Mouse (Mus musculus) forebrain, embryonic 16.5 days (tissue): Measurements from ENCODE around the gene Myocd. TPM values are rescaled to one million over a fixed set of nuclear protein-coding genes. Genes with fewer than 3 reads are reported as not detected.

ENCODE experiments used
- ATAC-seq: fragments of 200-750 bp; cut with Nextera tagmentation; 2 replicates; pipeline ENCODE4 v1.8.0; 2017; ENCODE audit warnings: mild to moderate bottlenecking, moderate library complexity
- H3K27ac ChIP-seq: fragments of 300-500 bp; sonication (generic); 2 replicates; pipeline ENCODE4 v1.5.1; 2014; ENCODE audit warnings: low read length, control low read depth
- H3K27me3 ChIP-seq: fragments of 300-500 bp; sonication (generic); replicated peaks from 2 replicates; pipeline ENCODE4 v1.6.1; 2014; ENCODE audit warnings: low read length; ENCODE audit not compliant: control insufficient read depth, insufficient read depth
- H3K36me3 ChIP-seq: fragments of 300-500 bp; sonication (generic); 2 replicates; pipeline ENCODE4 v1.6.1; 2014; ENCODE audit not compliant: control insufficient read depth, insufficient read depth
- H3K4me1 ChIP-seq: fragments of 300-500 bp; sonication (generic); replicated peaks from 2 replicates; pipeline ENCODE4 v1.6.1; 2014; ENCODE audit warnings: low read length; ENCODE audit not compliant: control insufficient read depth, insufficient read depth
- H3K4me2 ChIP-seq: fragments of 300-500 bp; sonication (generic); 2 replicates; pipeline ENCODE4 v1.6.1; 2014; ENCODE audit warnings: mild to moderate bottlenecking, low read length, control low read depth
- H3K4me3 ChIP-seq: fragments of 300-500 bp; sonication (generic); replicated peaks from 2 replicates; pipeline ENCODE4 v1.5.1; 2014; ENCODE audit warnings: mild to moderate bottlenecking, low read length, control low read depth
- H3K9ac ChIP-seq: fragments of 300-500 bp; sonication (generic); replicated peaks from 2 replicates; pipeline ENCODE4 v1.6.1; 2014; ENCODE audit warnings: low read depth, low read length, control low read depth
- H3K9me3 ChIP-seq: fragments of 300-500 bp; sonication (generic); 2 replicates; pipeline ENCODE4 v1.6.1; 2016; ENCODE audit warnings: low read length; ENCODE audit not compliant: control insufficient read depth
- WGBS: fragments of 180-500 bp; shearing (Covaris S2); extraction: QIAGEN DNeasy Blood & Tissue Kit; methylation state at CpG from one replicate; pipeline ENCODE4 v1.1.7; 2014; 5-methylcytosine and 5-hydroxymethylcytosine counted together
- polyA plus RNA-seq: library from polyadenylated mRNA; unstranded; fragments of >200 nt; fragmentation: Nextera tagmentation; extraction: Ambion mirVana; gene quantifications from 2 replicates; pipeline ENCODE4 v1.2.1, GENCODE M21; 2015

Myocd gene
- polyA plus RNA-seq, 1 experiment from 2014 or later = 0.23 TPM

DNA sequence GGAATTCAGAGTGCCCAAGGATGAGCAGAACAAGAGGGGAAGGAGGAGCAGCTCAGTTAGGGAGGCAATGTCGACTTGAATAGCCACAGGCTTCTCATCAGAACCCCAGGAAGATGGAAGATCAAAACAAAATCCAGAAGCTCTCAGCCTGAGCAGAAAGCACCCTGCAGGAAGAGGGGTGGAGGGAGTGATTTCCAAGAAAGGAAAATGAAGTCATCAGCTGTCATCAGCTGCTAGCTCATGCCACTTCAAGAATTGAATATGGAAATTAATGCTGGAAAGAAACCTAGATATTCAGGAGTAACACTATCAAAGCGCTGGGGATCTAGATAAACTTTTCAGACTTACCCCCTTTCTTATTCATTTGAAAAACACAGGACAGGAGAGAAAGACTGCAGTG is 34.4 kb downstream of the Myocd start:
- H3K4me2 ChIP-seq = no peak overlapping the region
- H3K4me1 ChIP-seq = no peaks in the 10 kb centered on the region
- H3K27ac ChIP-seq = no peak overlapping the region
- H3K9me3 ChIP-seq = no peaks in the 10 kb centered on the region
- 38% methylated on average over 2 of the region's 2 CpGs for WGBS
- ATAC-seq = no peak
- H3K4me3 ChIP-seq = no peak overlapping the region
- H3K36me3 ChIP-seq = no peaks in the 10 kb centered on the region
- H3K9ac ChIP-seq = no peak overlapping the region
- H3K27me3 ChIP-seq = no peaks in the 10 kb centered on the region

DNA sequence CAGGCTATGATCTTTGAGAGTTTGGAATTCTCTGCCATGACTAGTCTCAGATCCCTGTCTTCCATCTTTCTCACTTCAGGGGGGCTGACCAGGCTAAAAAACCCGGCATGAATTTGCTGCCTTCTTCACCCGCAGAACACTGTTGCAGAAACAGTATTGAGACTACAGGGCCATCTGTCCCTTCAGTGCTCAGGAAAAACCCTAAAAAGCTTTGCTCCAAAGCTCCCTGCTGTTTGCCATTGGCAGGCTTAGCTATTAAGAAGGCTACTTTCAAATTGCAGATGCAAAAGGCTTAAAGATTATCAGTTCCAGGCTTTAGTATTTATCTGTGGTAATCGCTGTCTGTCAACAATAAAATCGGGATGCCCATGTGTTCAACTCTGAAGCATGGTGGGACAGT is 38.0 kb downstream of the Myocd start:
- H3K4me3 ChIP-seq = no peak overlapping the region
- no peak overlapping the region for H3K9ac ChIP-seq
- H3K27me3 ChIP-seq = no peaks in the 10 kb centered on the region
- WGBS = 71% methylated on average over 4 of the region's 4 CpGs
- no peak for ATAC-seq
- H3K9me3 ChIP-seq = no peaks in the 10 kb centered on the region
- H3K27ac ChIP-seq = no peak overlapping the region
- no peaks in the 10 kb centered on the region for H3K36me3 ChIP-seq
- H3K4me2 ChIP-seq = no peak overlapping the region
- H3K4me1 ChIP-seq = no peaks in the 10 kb centered on the region

DNA sequence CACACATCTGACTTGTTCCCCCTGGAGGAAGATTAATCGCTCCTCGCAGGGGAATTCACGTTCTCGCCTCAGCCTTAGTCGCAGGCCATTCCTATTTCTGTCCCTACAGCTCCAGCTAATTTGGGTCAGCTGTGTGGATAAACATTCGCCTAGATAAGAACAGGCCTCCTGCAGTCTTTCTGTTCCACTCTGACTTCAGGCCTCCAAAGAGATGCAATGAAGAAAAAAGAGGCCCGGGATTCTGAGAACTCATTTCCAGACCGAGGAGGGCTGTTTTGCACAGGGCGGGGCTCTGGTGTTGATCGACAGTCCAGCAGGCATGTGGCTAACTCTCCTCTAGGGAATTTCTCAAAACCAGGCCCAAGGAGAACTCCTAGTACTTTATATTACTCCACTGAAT is 43.0 kb downstream of the Myocd start:
- ATAC-seq = no peak
- H3K9ac ChIP-seq = no peak overlapping the region
- H3K9me3 ChIP-seq = no peaks in the 10 kb centered on the region
- no peak overlapping the region for H3K27ac ChIP-seq
- H3K27me3 ChIP-seq = no peaks in the 10 kb centered on the region
- no peaks in the 10 kb centered on the region for H3K4me1 ChIP-seq
- no peaks in the 10 kb centered on the region for H3K36me3 ChIP-seq
- WGBS = 49% methylated on average over 10 of the region's 10 CpGs
- H3K4me3 ChIP-seq = no peak overlapping the region
- H3K4me2 ChIP-seq = no peak overlapping the region

DNA sequence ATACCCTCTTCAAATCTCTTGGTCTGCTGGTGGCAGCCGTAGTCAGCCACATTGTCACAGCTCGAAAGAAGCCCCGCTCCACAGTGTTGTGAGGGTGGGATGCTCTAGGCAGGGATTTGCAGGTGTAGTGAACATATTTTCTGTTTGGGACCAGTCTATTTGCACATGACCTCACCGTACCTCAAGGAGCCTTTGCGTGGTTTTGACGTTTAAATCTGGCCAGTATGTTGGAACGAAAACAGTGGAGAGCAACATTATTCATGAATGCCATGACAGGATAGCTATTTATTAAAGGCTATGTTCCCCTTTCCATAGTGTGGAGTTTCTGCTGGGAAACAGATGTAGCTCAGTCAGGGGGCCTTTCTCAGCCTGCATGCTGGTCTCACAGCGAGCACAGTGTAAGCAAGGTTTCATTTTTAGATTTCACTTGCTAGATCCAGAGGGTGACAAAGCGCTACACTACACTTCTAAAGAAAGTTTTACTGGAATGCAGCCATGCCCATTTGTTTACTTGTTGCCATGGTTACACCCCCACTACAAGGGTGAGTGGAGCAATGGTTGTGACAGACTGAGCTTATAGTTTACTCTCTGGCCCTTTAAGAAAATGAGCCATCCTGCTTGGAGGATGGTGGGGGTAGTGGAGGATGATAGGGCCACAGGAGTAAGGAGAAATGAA is 54.7 kb downstream of the Myocd start:
- 38% methylated on average over 9 of the region's 9 CpGs for WGBS
- Histone ChIP-seq H3K4me3 (no peak overlapping the region), H3K9ac (no peak overlapping the region), H3K36me3 (no peaks in the 10 kb centered on the region), H3K27me3 (no peaks in the 10 kb centered on the region), H3K27ac (no peak overlapping the region), H3K4me1 (no peaks in the 10 kb centered on the region), H3K9me3 (no peaks in the 10 kb centered on the region), H3K4me2 (no peak overlapping the region)
- ATAC-seq = peak; percentile 65

DNA sequence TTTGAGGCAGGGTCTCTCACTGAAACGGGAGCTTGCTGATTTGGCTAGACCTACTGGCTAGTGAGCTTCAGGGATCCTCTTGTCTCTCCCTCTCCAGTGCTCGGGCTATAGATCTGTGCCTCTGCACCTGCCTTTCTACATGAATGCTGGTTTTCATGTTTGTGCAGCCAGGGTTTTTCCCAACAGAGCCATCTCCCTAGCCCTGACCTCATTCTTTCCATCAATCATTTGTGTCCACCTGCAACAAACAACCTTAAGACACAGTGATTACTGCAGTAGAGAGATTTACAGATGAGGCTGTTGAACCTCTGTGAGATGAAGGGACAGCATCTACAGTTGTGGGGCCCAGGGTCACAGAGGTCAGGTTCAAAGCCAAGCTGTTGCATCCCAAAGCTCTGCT is 56.0 kb downstream of the Myocd start:
- no peak overlapping the region for H3K4me3 ChIP-seq
- no peak overlapping the region for H3K9ac ChIP-seq
- no peaks in the 10 kb centered on the region for H3K9me3 ChIP-seq
- no peak overlapping the region for H3K4me2 ChIP-seq
- WGBS = 84% methylated on average over 2 of the region's 2 CpGs
- no peaks in the 10 kb centered on the region for H3K36me3 ChIP-seq
- H3K27me3 ChIP-seq = no peaks in the 10 kb centered on the region
- no peaks in the 10 kb centered on the region for H3K4me1 ChIP-seq
- H3K27ac ChIP-seq = no peak overlapping the region
- ATAC-seq = no peak

DNA sequence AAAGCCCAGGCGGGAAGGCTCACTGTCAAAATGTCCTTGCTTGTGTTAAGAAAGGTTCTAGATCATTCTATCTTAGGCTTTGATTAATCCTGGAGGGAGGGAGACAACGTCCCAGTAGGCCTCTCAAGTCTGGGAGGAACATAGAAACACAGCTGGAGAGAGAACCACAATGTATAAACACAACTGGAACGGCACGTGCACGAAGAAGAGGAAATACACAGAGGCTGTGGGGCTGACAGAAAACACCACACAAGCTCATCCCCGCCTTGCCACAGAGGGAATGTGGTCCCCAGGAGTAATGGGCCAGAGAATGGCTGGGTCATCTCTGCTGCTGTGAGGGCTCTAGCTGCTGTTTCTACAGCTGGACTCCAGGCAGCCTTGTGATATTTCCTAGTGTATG is 58.1 kb downstream of the Myocd start:
- Histone ChIP-seq H3K27ac (no peak overlapping the region), H3K4me3 (no peak overlapping the region), H3K27me3 (no peaks in the 10 kb centered on the region), H3K4me1 (no peaks in the 10 kb centered on the region), H3K9ac (no peak overlapping the region), H3K9me3 (no peaks in the 10 kb centered on the region), H3K4me2 (no peak overlapping the region), H3K36me3 (no peaks in the 10 kb centered on the region)
- 83% methylated on average over 6 of the region's 6 CpGs for WGBS
- ATAC-seq = no peak

DNA sequence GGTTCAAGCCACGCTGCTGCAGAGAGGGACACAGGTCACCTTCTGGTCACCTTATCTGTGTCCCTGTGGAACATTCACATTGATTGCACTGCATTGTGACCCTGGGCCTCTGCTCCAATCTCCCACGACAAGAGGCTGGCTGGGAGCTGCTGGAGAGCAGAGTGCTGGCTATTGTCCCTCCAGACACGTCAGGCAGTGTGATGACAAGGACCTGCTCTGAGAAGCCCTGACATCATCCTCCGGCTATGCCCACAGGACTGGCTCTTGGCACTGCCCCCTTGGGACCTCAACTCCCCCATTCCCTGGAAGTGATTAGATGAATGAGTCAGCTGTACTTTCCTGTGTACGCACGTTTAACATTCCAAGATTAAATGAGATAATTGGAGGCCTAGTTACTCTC is 60.3 kb downstream of the Myocd start:
- H3K4me3 ChIP-seq = no peak overlapping the region
- no peaks in the 10 kb centered on the region for H3K9me3 ChIP-seq
- no peak overlapping the region for H3K4me2 ChIP-seq
- H3K9ac ChIP-seq = no peak overlapping the region
- no peak overlapping the region for H3K27ac ChIP-seq
- H3K4me1 ChIP-seq = no peaks in the 10 kb centered on the region
- WGBS = 44% methylated on average over 6 of the region's 6 CpGs
- ATAC-seq = no peak
- no peaks in the 10 kb centered on the region for H3K27me3 ChIP-seq
- no peaks in the 10 kb centered on the region for H3K36me3 ChIP-seq

DNA sequence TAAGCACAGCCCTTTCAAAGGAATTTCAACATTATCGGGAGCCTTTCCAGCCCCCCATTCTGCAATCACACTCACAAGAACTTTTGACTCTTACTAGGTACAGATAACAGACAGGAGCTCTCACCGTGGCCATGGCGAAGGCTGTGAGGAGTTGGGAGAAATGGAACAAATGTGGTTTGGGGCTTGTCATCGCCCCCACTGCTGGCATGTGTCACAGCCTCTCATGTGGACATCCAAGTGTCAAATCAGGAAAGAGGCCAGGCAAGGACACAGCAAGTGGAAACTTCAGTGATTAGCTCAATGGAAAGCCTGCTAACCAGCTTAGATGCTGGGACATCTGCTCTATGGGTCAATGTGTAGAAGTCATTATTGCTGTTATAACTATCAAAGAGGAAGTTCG is 64.5 kb downstream of the Myocd start:
- Histone ChIP-seq H3K4me1 (no peaks in the 10 kb centered on the region), H3K27me3 (no peaks in the 10 kb centered on the region), H3K9ac (no peak overlapping the region), H3K9me3 (no peaks in the 10 kb centered on the region), H3K4me2 (no peak overlapping the region), H3K4me3 (no peak overlapping the region), H3K27ac (no peak overlapping the region), H3K36me3 (no peaks in the 10 kb centered on the region)
- ATAC-seq = no peak
- WGBS = 84% methylated on average over 5 of the region's 5 CpGs

DNA sequence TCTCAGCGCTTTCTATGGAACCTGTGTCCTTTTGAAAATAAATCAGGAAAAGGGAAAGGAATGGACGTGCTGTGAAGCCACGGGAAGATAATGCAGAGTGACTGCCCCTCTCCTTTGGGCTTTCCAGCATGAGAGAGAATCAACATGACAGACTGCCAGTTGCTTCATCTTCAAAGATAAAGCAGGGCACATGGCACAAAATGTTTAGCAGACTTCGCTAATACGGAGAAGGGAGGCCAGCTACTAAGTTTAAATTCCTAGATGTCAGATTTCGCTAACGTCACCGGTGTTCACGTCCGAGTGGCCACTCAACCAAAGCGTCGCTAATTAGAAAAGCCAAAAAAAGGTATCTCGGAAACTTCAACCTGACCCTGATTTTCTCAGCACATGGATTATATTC is 65.1 kb downstream of the Myocd start:
- no peaks in the 10 kb centered on the region for H3K9me3 ChIP-seq
- no peaks in the 10 kb centered on the region for H3K27me3 ChIP-seq
- no peak overlapping the region for H3K9ac ChIP-seq
- no peak overlapping the region for H3K27ac ChIP-seq
- no peaks in the 10 kb centered on the region for H3K4me1 ChIP-seq
- H3K36me3 ChIP-seq = no peaks in the 10 kb centered on the region
- no peak overlapping the region for H3K4me3 ChIP-seq
- H3K4me2 ChIP-seq = no peak overlapping the region
- 82% methylated on average over 13 of the region's 13 CpGs for WGBS
- ATAC-seq = no peak

DNA sequence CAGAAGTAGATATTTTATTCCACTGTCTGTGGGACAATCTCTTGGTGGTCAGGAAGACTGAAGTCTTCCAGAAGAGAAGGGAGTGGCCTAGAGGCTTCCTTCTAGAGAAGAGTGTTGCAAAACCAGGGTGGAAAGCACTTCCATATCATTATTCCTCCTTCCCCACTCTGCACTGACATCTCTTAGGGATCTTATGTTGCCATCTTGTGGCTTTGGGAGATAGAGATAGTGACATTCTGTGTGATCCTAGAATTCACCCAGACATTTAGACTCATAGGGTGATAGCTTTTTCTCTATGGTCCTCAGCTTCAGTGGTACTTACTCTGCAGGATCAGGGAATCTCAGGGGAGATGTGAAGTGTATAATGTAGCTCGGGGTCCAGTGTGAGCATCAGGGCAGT is 66.8 kb downstream of the Myocd start:
- Histone ChIP-seq H3K4me1 (no peaks in the 10 kb centered on the region), H3K9ac (no peak overlapping the region), H3K9me3 (no peaks in the 10 kb centered on the region), H3K36me3 (no peaks in the 10 kb centered on the region), H3K4me3 (no peak overlapping the region), H3K27ac (no peak overlapping the region), H3K27me3 (no peaks in the 10 kb centered on the region), H3K4me2 (no peak overlapping the region)
- ATAC-seq = no peak
- WGBS = 83% methylated on average over 1 of the region's 1 CpGs
